Mouse (Mus musculus): ENCODE measurements at regions not wholly inside any gene's neighbourhood (a gene's known extent, or its start where the extent isn't known, plus 50 kb on each side); places are given as distances from the start of the nearest gene placed in this dataset.

GRCm38 (mm10) chr2:159949046-159949445, 384.9 kb downstream of the Gm826 start:
- TF ChIP-seq CTCF (IDR thresholded peaks at IDR 0.05; ENCODE audit: extremely low read depth, insufficient read length, insufficient replicate concordance, low read depth, low read length), result no peak
- no peak for TF ChIP-seq POLR2A (IDR thresholded peaks at IDR 0.05; ENCODE audit: low read depth, low read length)
